Comparison of ENCODE assay signal across 8 mouse cellular contexts in genomic region chr2:155775685-155776263, GRCm38 (mm10). TPM values are rescaled to one million over a fixed set of nuclear protein-coding genes. Genes with fewer than 3 reads are reported as not detected.
DNase-seq lines count a peak whose midpoint lies in the region; ATAC-seq lines count a peak whose summit lies in the region.

No protein-coding gene starts in this region.

- H3K4me3 ChIP-seq in hindbrain, embryonic 16.5 days (ENCODE audit: low read length): peak overlapping the region; percentile 83

- H3K9me3 ChIP-seq in hindbrain, embryonic 16.5 days (ENCODE audit: control insufficient read depth, low read length): no peaks in the 10 kb centered on the region

- peaks cover 26% of the 10 kb centered on the region for H3K4me1 ChIP-seq in hindbrain, embryonic 16.5 days (ENCODE audit: control insufficient read depth, insufficient read depth, low read depth, low read length)

- H3K36me3 ChIP-seq in hindbrain, embryonic 16.5 days (ENCODE audit: control insufficient read depth, insufficient read depth, low read length): no peaks in the 10 kb centered on the region

- H3K9ac ChIP-seq in hindbrain, embryonic 16.5 days (ENCODE audit: low read depth, low read length): peak overlapping the region; percentile 95

- DNase-seq in adrenal gland, adult 2 months: peak; percentile 83
- peak; percentile 90 to 93 for DNase-seq in cerebellum, postnatal 10 days
- peak; percentile 23 to 32 for DNase-seq in frontal cortex, postnatal 25 days (ENCODE audit: low spot score in 2 of 2)
- peak; percentile 36 to 50 for DNase-seq in left cerebral cortex, postnatal 14 days (ENCODE audit: low spot score in 2 of 2)
- peak; percentile 44 for DNase-seq in right cerebral cortex, adult 2 months (ENCODE audit: low spot score in 2 of 2)

- intact Hi-C loops in left cerebral cortex, postnatal 14 days (cut with DNase I): loop anchor here (2.0 kb wide), 1 partner anchor 35 kb away; no protein-coding TSS in a partner anchor

- peak overlapping the region; percentile 75 for H3K4me2 ChIP-seq in hindbrain, embryonic 16.5 days (ENCODE audit: low read length)

- peak overlapping the region; percentile 94 for H3K27ac ChIP-seq in hindbrain, embryonic 16.5 days (ENCODE audit: low read depth, low read length)

- H3K27me3 ChIP-seq in hindbrain, embryonic 16.5 days (replicated peaks; ENCODE audit: control insufficient read depth, insufficient read depth, low read length): peaks cover 3% of the 10 kb centered on the region; the same call in 1 of the 2 replicates

- ATAC-seq in hindbrain, embryonic 16.5 days: peak; percentile 79
- peak; percentile 67 for ATAC-seq in megakaryocyte, adult 5-6 weeks (ENCODE audit: poor library complexity, severe bottlenecking)
- ATAC-seq in erythroid progenitor cell, adult 5-6 weeks (replicated peaks; ENCODE audit: low FRiP score, poor library complexity, severe bottlenecking): no peak

- WGBS in hindbrain, embryonic 16.5 days: under 1% methylated on average over 43 of the region's 44 CpGs

RNA-seq across cellular contexts. Expression of gene Mmp24, which starts 0.6 kb away (rescaled TPM):
- total RNA-seq in adrenal gland, adult 2 months (2021): 1 to 10 TPM; 1.2 to 1.9 TPM
- polyA plus RNA-seq in adrenal gland, adult 2 months (2012; rRNA removed): 1.4 and 2.0 TPM in 2 replicates
- polyA plus RNA-seq in hindbrain, embryonic 16.5 days (2015; fragmentation: Nextera tagmentation; extraction: Ambion mirVana): 16.0 and 16.8 TPM in 2 replicates
- 10 to 100 TPM; 45.8 to 50.0 TPM for total RNA-seq in left cerebral cortex, postnatal 14 days (2021)
- total RNA-seq in megakaryocyte, adult 5-6 weeks (2015): not detected in 2 replicates
- 0.07 and 0.65 TPM in 2 replicates for total RNA-seq in megakaryocyte, adult 5-6 weeks (2017)
- total RNA-seq in erythroid progenitor cell, adult 5-6 weeks (2015; ENCODE audit: low replicate concordance): not detected in 2 replicates
- not detected in 2 replicates for total RNA-seq in erythroid progenitor cell, adult 5-6 weeks (2017; ENCODE audit: low replicate concordance)

RNA-seq across cellular contexts. Expression of gene Procr, which starts 24.9 kb away (rescaled TPM):
- total RNA-seq in adrenal gland, adult 2 months (2021): 10 to 100 TPM; 64.5 to 66.2 TPM
- polyA plus RNA-seq in adrenal gland, adult 2 months (2012; rRNA removed): 14.8 and 19.2 TPM in 2 replicates
- 2.3 and 3.7 TPM in 2 replicates for polyA plus RNA-seq in hindbrain, embryonic 16.5 days (2015; fragmentation: Nextera tagmentation; extraction: Ambion mirVana)
- 1 to 10 TPM; 1.8 to 1.9 TPM for total RNA-seq in left cerebral cortex, postnatal 14 days (2021)
- 0.83 TPM in 1 of 2 replicates, not detected in the other for total RNA-seq in megakaryocyte, adult 5-6 weeks (2015)
- not detected in 2 replicates for total RNA-seq in megakaryocyte, adult 5-6 weeks (2017)
- total RNA-seq in erythroid progenitor cell, adult 5-6 weeks (2015; ENCODE audit: low replicate concordance): not detected in 2 replicates
- total RNA-seq in erythroid progenitor cell, adult 5-6 weeks (2017; ENCODE audit: low replicate concordance): not detected in 2 replicates

RNA-seq across cellular contexts. Expression of gene Gm17581, which starts 40.1 kb away (rescaled TPM):
- not detected for total RNA-seq in adrenal gland, adult 2 months (2021)
- polyA plus RNA-seq in adrenal gland, adult 2 months (2012; rRNA removed): not detected in 2 replicates
- not detected in 2 replicates for polyA plus RNA-seq in hindbrain, embryonic 16.5 days (2015; fragmentation: Nextera tagmentation; extraction: Ambion mirVana)
- not detected for total RNA-seq in left cerebral cortex, postnatal 14 days (2021)
- not detected in 2 replicates for total RNA-seq in megakaryocyte, adult 5-6 weeks (2015)
- not detected in 2 replicates for total RNA-seq in megakaryocyte, adult 5-6 weeks (2017)
- total RNA-seq in erythroid progenitor cell, adult 5-6 weeks (2015; ENCODE audit: low replicate concordance): not detected in 2 replicates
- total RNA-seq in erythroid progenitor cell, adult 5-6 weeks (2017; ENCODE audit: low replicate concordance): not detected in 2 replicates

RNA-seq across cellular contexts. Expression of gene BC029722, which starts 43.5 kb away (rescaled TPM):
- total RNA-seq in adrenal gland, adult 2 months (2021): 100 to 1,000 TPM; 235 to 249 TPM
- polyA plus RNA-seq in adrenal gland, adult 2 months (2012; rRNA removed): 733 and 890 TPM in 2 replicates
- polyA plus RNA-seq in hindbrain, embryonic 16.5 days (2015; fragmentation: Nextera tagmentation; extraction: Ambion mirVana): 43.6 and 47.5 TPM in 2 replicates
- 10 to 100 TPM; 45.7 to 50.3 TPM for total RNA-seq in left cerebral cortex, postnatal 14 days (2021)
- 14.4 and 17.5 TPM in 2 replicates for total RNA-seq in megakaryocyte, adult 5-6 weeks (2015)
- 12.5 and 14.9 TPM in 2 replicates for total RNA-seq in megakaryocyte, adult 5-6 weeks (2017)
- not detected in 2 replicates for total RNA-seq in erythroid progenitor cell, adult 5-6 weeks (2015; ENCODE audit: low replicate concordance)
- total RNA-seq in erythroid progenitor cell, adult 5-6 weeks (2017; ENCODE audit: low replicate concordance): 0.77 and 1.6 TPM in 2 replicates

RNA-seq across cellular contexts. Expression of gene Edem2, which starts 46.5 kb away (rescaled TPM):
- 10 to 100 TPM; 43.3 to 45.9 TPM for total RNA-seq in adrenal gland, adult 2 months (2021)
- polyA plus RNA-seq in adrenal gland, adult 2 months (2012; rRNA removed): 75.3 and 82.1 TPM in 2 replicates
- polyA plus RNA-seq in hindbrain, embryonic 16.5 days (2015; fragmentation: Nextera tagmentation; extraction: Ambion mirVana): 42.4 and 45.5 TPM in 2 replicates
- 10 to 100 TPM; 16.6 to 17.8 TPM for total RNA-seq in left cerebral cortex, postnatal 14 days (2021)
- total RNA-seq in megakaryocyte, adult 5-6 weeks (2015): 23.4 and 25.9 TPM in 2 replicates
- 34.8 and 34.9 TPM in 2 replicates for total RNA-seq in megakaryocyte, adult 5-6 weeks (2017)
- total RNA-seq in erythroid progenitor cell, adult 5-6 weeks (2015; ENCODE audit: low replicate concordance): 11.3 and 12.3 TPM in 2 replicates
- 6.2 and 6.7 TPM in 2 replicates for total RNA-seq in erythroid progenitor cell, adult 5-6 weeks (2017; ENCODE audit: low replicate concordance)

Comparison
In these comparisons a context has a peak if more than half of its experiments do, and no peak if none do; other contexts are left out.
1. DNase-seq: peak in every context shown above with its lines; median percentile 92 in cerebellum, postnatal 10 days; 83 in adrenal gland, adult 2 months; 44 in right cerebral cortex, adult 2 months; 43 in left cerebral cortex, postnatal 14 days; 28 in frontal cortex, postnatal 25 days.
2. RNA of gene Mmp24, which starts 0.6 kb away (total RNA-seq): 45.8 to 50.0 TPM in left cerebral cortex, postnatal 14 days; 1.2 to 1.9 TPM in adrenal gland, adult 2 months, 0.07 to 0.65 TPM in megakaryocyte, adult 5-6 weeks and not detected in erythroid progenitor cell, adult 5-6 weeks; every median in the first group is over 10 times any median in the second.
3. RNA of gene Procr, which starts 24.9 kb away (total RNA-seq): 64.5 to 66.2 TPM in adrenal gland, adult 2 months; 1.8 to 1.9 TPM in left cerebral cortex, postnatal 14 days, 0.83 TPM in megakaryocyte, adult 5-6 weeks and not detected in erythroid progenitor cell, adult 5-6 weeks; every median in the first group is over 10 times any median in the second.